Mouse (Mus musculus): ENCODE data around the gene Ttll8.

DNA sequence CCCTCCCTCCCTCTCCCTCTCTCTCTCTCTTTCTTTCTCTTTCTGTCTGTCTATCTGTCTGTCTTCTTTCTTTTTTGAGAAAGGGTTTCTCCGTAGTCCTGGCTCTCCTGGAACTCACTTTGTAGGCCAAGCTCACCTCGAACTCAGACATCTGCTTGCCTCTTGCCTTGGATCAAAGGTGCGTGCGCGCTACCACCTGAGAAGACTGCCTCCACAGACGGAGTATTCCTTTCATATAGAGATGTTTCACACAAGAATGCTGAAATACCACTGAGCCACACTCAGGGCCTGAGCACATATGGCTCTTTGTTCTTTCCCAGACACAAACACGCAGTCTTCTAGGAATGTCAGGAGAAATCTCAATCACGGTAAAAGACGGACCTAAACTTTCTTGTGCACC lies 70.9 kb downstream of the Ttll8 start:
- TF ChIP-seq GATA1 (IDR thresholded peaks at IDR 0.05; ENCODE audit: borderline replicate concordance, low read length): no peak
- TF ChIP-seq FLI1 (IDR thresholded peaks at IDR 0.05; ENCODE audit: low read length): no peak
